Mouse (Mus musculus) lung, adult 2 months (tissue): Measurements from ENCODE around the gene Gm5134. TPM values are rescaled to one million over a fixed set of nuclear protein-coding genes. Genes with fewer than 3 reads are reported as not detected.

Experiments used
- DNase-seq: peaks from one replicate; pipeline ENCODE4 v3.0.0; 2022
- H3K4me1 ChIP-seq: fragments of 200-500 bp; 2 replicates; pipeline ENCODE4 v1.6.1; 2011; ENCODE audit warnings: low read length; ENCODE audit not compliant: control insufficient read depth, insufficient read depth
- H3K4me3 ChIP-seq: fragments of 200-500 bp; replicated peaks from 2 replicates; pipeline ENCODE3; 2011; ENCODE audit warnings: low read depth, mild to moderate bottlenecking, control low read depth, low read length; ENCODE audit errors: extremely low read depth
- CTCF ChIP-seq: fragments of 200-500 bp; IDR thresholded peaks from 2 replicates; pipeline ENCODE4 v1.5.1; 2011; ENCODE audit warnings: mild to moderate bottlenecking, low read length, control low read depth; ENCODE audit not compliant: insufficient read depth
- POLR2A ChIP-seq: fragments of 200-500 bp; IDR thresholded peaks from 2 replicates; pipeline ENCODE4 v1.6.1; 2011; ENCODE audit warnings: low read depth, mild to moderate bottlenecking, control low read depth, low read length, borderline replicate concordance; ENCODE audit errors: extremely low read depth
- WGBS: fragments of 180-500 bp; shearing (Covaris S2); methylation state at CpG from one replicate; pipeline ENCODE4 v1.1.7; 2018; 5-methylcytosine and 5-hydroxymethylcytosine counted together
- polyA plus RNA-seq: library from polyadenylated mRNA; depleted of rRNA; stranded (reverse); fragments of >200 nt; gene quantifications from 2 replicates; pipeline ENCODE4 v1.2.3, GENCODE M21; 2012; rRNA removed

Gm5134 gene
- polyA plus RNA-seq, 1 experiment = 0.09 TPM

DNA sequence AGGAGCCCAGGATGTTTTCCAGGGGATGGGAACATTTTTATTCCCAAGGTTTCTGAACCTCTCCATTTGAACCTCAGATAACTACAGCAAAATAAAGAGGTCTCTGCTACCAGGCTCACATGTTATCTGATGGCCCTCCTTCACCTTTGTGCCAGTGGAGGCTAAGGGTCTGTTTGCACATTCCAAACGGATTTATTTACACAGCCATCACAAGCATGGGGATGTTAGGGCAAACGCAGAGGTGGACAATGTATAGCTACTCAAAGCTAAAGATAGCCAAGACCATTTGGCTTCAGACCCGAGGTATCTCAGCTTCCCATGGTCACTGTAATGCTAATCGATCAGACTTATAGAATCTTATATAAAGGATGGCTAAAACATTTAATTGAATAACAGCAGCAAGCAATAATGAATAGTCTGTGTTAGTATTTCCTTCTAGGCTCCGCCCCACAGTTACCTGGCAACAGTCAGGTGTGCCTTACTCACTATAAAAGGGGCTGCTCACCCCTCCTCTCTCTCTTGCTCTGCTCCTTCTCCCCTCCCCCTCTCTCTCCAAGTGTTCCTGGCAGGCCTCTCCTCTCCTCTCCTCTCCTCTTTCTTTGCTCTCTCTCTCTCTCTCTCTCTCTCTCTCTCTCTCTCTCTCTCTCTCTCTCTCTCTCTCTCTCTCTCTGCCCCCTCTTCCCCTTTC lies 93.0 kb downstream of the Gm5134 start:
- Histone ChIP-seq H3K4me3 (no peak overlapping the region), H3K4me1 (no peaks in the 10 kb centered on the region)
- TF ChIP-seq POLR2A (no peak), CTCF (no peak)
- 26% methylated on average over 5 of the region's 5 CpGs for WGBS
- DNase-seq = no peak

- TF ChIP-seq CTCF (no peak), POLR2A (no peak)
- no peaks in the 10 kb centered on the region for H3K4me1 ChIP-seq
- no peak for DNase-seq
- WGBS = 24% methylated on average over 6 of the region's 6 CpGs
- H3K4me3 ChIP-seq = no peak overlapping the region
Measured at GRCm38 (mm10) chr10:76048967-76049366, 94.7 kb downstream of the Gm5134 start.

- no peaks in the 10 kb centered on the region for H3K4me1 ChIP-seq
- TF ChIP-seq CTCF (no peak), POLR2A (no peak)
- 73% methylated on average over 11 of the region's 11 CpGs for WGBS
- H3K4me3 ChIP-seq = no peak overlapping the region
- DNase-seq = no peak
Measured at GRCm38 (mm10) chr10:76051860-76052259, 97.5 kb downstream of the Gm5134 start.

Other genes starting within 250 kb of the Gm5134 start
- gene Cabin1, start 190.2 kb upstream of the Gm5134 start, polyA plus RNA-seq = 53.6 and 65.0 TPM in 2 replicates
- gene Ddt, start 181.1 kb upstream of the Gm5134 start, polyA plus RNA-seq = 59.7 and 65.3 TPM in 2 replicates
- not detected in 2 replicates for gene Gm20441, start 173.6 kb upstream of the Gm5134 start, polyA plus RNA-seq
- 47.8 and 63.7 TPM in 2 replicates for gene Gstt3, start 173.1 kb upstream of the Gm5134 start, polyA plus RNA-seq
- gene Gstt1, start 155.9 kb upstream of the Gm5134 start, polyA plus RNA-seq = 163 and 178 TPM in 2 replicates
- gene Gstt4, start 132.0 kb upstream of the Gm5134 start, polyA plus RNA-seq = not detected in 2 replicates
- gene Gstt2, start 117.1 kb upstream of the Gm5134 start, polyA plus RNA-seq = 137 and 149 TPM in 2 replicates
- gene Mif, start 94.3 kb upstream of the Gm5134 start, polyA plus RNA-seq = 479 and 563 TPM in 2 replicates
- gene Derl3, start 61.1 kb upstream of the Gm5134 start, polyA plus RNA-seq = 5.1 and 12.1 TPM in 2 replicates
- 41.2 and 53.1 TPM in 2 replicates for gene Smarcb1, start 32.9 kb upstream of the Gm5134 start, polyA plus RNA-seq
- 415 and 628 TPM in 2 replicates for gene Chchd10, start 21.4 kb upstream of the Gm5134 start, polyA plus RNA-seq
- 83.9 and 89.2 TPM in 2 replicates for gene Mmp11, start 18.0 kb upstream of the Gm5134 start, polyA plus RNA-seq
- 12.6 and 15.8 TPM in 2 replicates for gene Gm867, start 13.8 kb upstream of the Gm5134 start, polyA plus RNA-seq
- gene Vpreb3, start 11.5 kb upstream of the Gm5134 start, polyA plus RNA-seq = 57.1 and 72.3 TPM in 2 replicates
- 5.3 and 6.9 TPM in 2 replicates for gene Zfp280b, start 78.1 kb downstream of the Gm5134 start, polyA plus RNA-seq
- not detected in 2 replicates for gene Slc5a4b, start 156.4 kb downstream of the Gm5134 start, polyA plus RNA-seq
- not detected in 2 replicates for gene Slc5a4a, start 192.9 kb downstream of the Gm5134 start, polyA plus RNA-seq